Mouse (Mus musculus) mouse trophoblast stem cell (cell line): ENCODE measurements around the gene Ube4a.
"Not testable (repeated sequence)": the region's sequence is repeated elsewhere in the genome, so short reads cannot be mapped to it uniquely, and the experiment has no call there.

Source experiments
- in situ Hi-C, 2 experiments: fragments of 300-500 bp; cut with MseI, MboI; formaldehyde crosslinking; loops; 2 replicates in 1 of 2; 3 replicates in 1 of 2; pipeline ENCODE4 v1.15.1; 2025

Ube4a gene

GRCm38 (mm10) chr9:44981104-44981503, 15.7 kb upstream of the Ube4a start:
- in situ Hi-C loops = no loop called here

- in situ Hi-C loops = no loop called here
Measured at GRCm38 (mm10) chr9:44980242-44980641, 14.8 kb upstream of the Ube4a start, which contains the start of gene Cd3g. Gene Cd3g, minus strand, starts transcription at chr9:44980431.

- in situ Hi-C loops = no loop called here
Measured at GRCm38 (mm10) chr9:44979806-44980205, 14.4 kb upstream of the Ube4a start.

- in situ Hi-C loops = no loop called here
Measured at GRCm38 (mm10) chr9:44977813-44978212, 12.4 kb upstream of the Ube4a start.

- in situ Hi-C loops = no loop called here
Measured at GRCm38 (mm10) chr9:44969450-44969849, 4.0 kb upstream of the Ube4a start.

GRCm38 (mm10) chr9:44967763-44968162, 2.4 kb upstream of the Ube4a start:
- in situ Hi-C loops = not testable (repeated sequence)

- in situ Hi-C loops = no loop called here
Measured at GRCm38 (mm10) chr9:44966815-44967242, 1.4 kb upstream of the Ube4a start.

GRCm38 (mm10) chr9:44965833-44966466, 550 bp upstream of the Ube4a start:
- in situ Hi-C loops = no loop called here

- in situ Hi-C loops = no loop called here
Measured at GRCm38 (mm10) chr9:44954432-44954831, 11.0 kb downstream of the Ube4a start.

GRCm38 (mm10) chr9:44947836-44948235, 17.6 kb downstream of the Ube4a start:
- in situ Hi-C loops = no loop called here

- in situ Hi-C loops = no loop called here
Measured at GRCm38 (mm10) chr9:44946185-44946695, 19.2 kb downstream of the Ube4a start.

- in situ Hi-C loops = no loop called here
Measured at GRCm38 (mm10) chr9:44942421-44942820, 23.0 kb downstream of the Ube4a start.

GRCm38 (mm10) chr9:44941756-44942155, 23.6 kb downstream of the Ube4a start:
- in situ Hi-C loops = no loop called here

- in situ Hi-C loops = no loop called here
Measured at GRCm38 (mm10) chr9:44921543-44921942, 43.9 kb downstream of the Ube4a start.

- in situ Hi-C loops = no loop called here
Measured at GRCm38 (mm10) chr9:44921123-44921468, 44.3 kb downstream of the Ube4a start.

- in situ Hi-C loops = no loop called here
Measured at GRCm38 (mm10) chr9:44920374-44921122, 44.9 kb downstream of the Ube4a start, which contains the start of gene Atp5l. Gene Atp5l, minus strand, starts transcription at chr9:44920742.

- in situ Hi-C loops = no loop called here
Measured at GRCm38 (mm10) chr9:44919606-44920005, 45.8 kb downstream of the Ube4a start.

- in situ Hi-C loops = no loop called here
Measured at GRCm38 (mm10) chr9:44916196-44916595, 49.2 kb downstream of the Ube4a start.

- in situ Hi-C loops = no loop called here
Measured at GRCm38 (mm10) chr9:44914706-44915105, 50.7 kb downstream of the Ube4a start.

GRCm38 (mm10) chr9:44911365-44911764, 54.0 kb downstream of the Ube4a start:
- in situ Hi-C loops = no loop called here

GRCm38 (mm10) chr9:44905620-44906019, 59.8 kb downstream of the Ube4a start:
- in situ Hi-C loops = no loop called here

- in situ Hi-C loops = no loop called here
Measured at GRCm38 (mm10) chr9:44904964-44905363, 60.4 kb downstream of the Ube4a start.

- in situ Hi-C loops = no loop called here
Measured at GRCm38 (mm10) chr9:44903856-44904255, 61.5 kb downstream of the Ube4a start.
